Mouse (Mus musculus) liver, adult 2 months (tissue): ENCODE data around the gene Ccdc62.

Experiments used
- CTCF ChIP-seq: fragments of 200-500 bp; IDR thresholded peaks from 2 replicates; pipeline ENCODE4 v1.5.1; 2011; ENCODE audit warnings: low read depth, low read length, control low read depth
- POLR2A ChIP-seq: fragments of 200-500 bp; IDR thresholded peaks from 2 replicates; pipeline ENCODE4 v1.6.1; 2011; ENCODE audit warnings: low read length, control low read depth; ENCODE audit not compliant: insufficient read depth; ENCODE audit errors: extremely low read depth

DNA sequence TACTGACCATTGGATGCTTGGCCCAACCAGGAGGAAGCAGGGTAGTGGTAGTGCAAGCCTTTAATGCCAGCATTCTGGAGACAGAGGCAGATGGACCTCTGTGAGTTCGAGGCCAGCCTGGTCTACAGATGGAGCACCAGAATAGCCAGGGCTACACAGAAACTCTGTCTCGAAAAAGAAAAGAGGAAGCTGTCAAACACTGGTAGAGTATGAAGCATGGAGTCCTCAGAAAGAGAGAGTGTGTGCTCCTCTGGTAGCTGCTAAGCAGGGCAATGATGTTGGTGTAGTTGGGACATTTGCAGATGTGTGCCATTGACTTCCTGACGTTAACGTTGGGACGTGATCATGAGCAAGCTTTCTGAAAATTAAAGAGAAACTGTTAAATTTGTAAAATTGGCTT is 8.0 kb downstream of the Ccdc62 start:
- TF ChIP-seq CTCF = no peak
- no peak for TF ChIP-seq POLR2A
